Mouse (Mus musculus) bone marrow, adult 2 months (tissue): ENCODE data around the gene Tdrd9. TPM values are rescaled to one million over a fixed set of nuclear protein-coding genes. Genes with fewer than 3 reads are reported as not detected.

ENCODE experiments used
- H3K27ac ChIP-seq: fragments of 200-500 bp; 2 replicates; pipeline ENCODE4 v1.5.1; 2012; ENCODE audit warnings: low read depth, mild to moderate bottlenecking, control low read depth, inconsistent platforms, low read length; ENCODE audit not compliant: control insufficient read depth, poor library complexity, insufficient read depth
- H3K4me1 ChIP-seq: fragments of 200-500 bp; 2 replicates; pipeline ENCODE4 v1.6.1; 2011; ENCODE audit warnings: low read length; ENCODE audit not compliant: control insufficient read depth, insufficient read depth
- H3K4me3 ChIP-seq: fragments of 200-500 bp; replicated peaks from 2 replicates; pipeline ENCODE3; 2011; ENCODE audit warnings: mild to moderate bottlenecking, low read depth, low read length, control low read depth; ENCODE audit not compliant: control insufficient read depth
- CTCF ChIP-seq: fragments of 200-500 bp; IDR thresholded peaks from 2 replicates; pipeline ENCODE4 v1.5.1; 2011; ENCODE audit warnings: low read length, control low read depth; ENCODE audit not compliant: control insufficient read depth, insufficient read depth
- POLR2A ChIP-seq: fragments of 200-500 bp; IDR thresholded peaks from 2 replicates; pipeline ENCODE4 v1.6.1; 2011; ENCODE audit warnings: low read depth, mild to moderate bottlenecking, control low read depth, low read length, borderline replicate concordance; ENCODE audit not compliant: control insufficient read depth
- WGBS: fragments of 180-500 bp; shearing (Covaris S2); methylation state at CpG from one replicate; pipeline ENCODE4 v1.1.7; 2018; 5-methylcytosine and 5-hydroxymethylcytosine counted together
- polyA plus RNA-seq: library from polyadenylated mRNA; stranded (reverse); fragments of >200 nt; gene quantifications from 2 replicates; pipeline ENCODE4 v1.2.4, GENCODE M21; 2011; ENCODE audit warnings: low replicate concordance; ENCODE audit not compliant: missing spikeins, insufficient read depth, insufficient read length

The Tdrd9 gene
- polyA plus RNA-seq, 1 experiment = not detected

- TF ChIP-seq CTCF = no peak
- TF ChIP-seq POLR2A = no peak
- Histone ChIP-seq H3K4me3 (no peak overlapping the region), H3K27ac (no peak overlapping the region), H3K4me1 (no peaks in the 10 kb centered on the region; the same call in 1 of the 2 replicates)
- 39% methylated on average over 6 of the region's 6 CpGs for WGBS
These were observed 6.9 kb downstream of the Tdrd9 start for GRCm38 (mm10) chr12:111978274-111978673.

- WGBS = 60% methylated on average over 6 of the region's 6 CpGs
- no peak for TF ChIP-seq POLR2A
- TF ChIP-seq CTCF = no peak
- H3K4me1 ChIP-seq = no peaks in the 10 kb centered on the region; the same call in 1 of the 2 replicates
These were observed 9.6 kb downstream of the Tdrd9 start, which contains the start of gene Rd3l for GRCm38 (mm10) chr12:111980887-111981367. TSS of gene Rd3l (minus strand) at chr12:111981317.

GRCm38 (mm10) chr12:111981831-111982230, 10.5 kb downstream of the Tdrd9 start:
- H3K4me3 ChIP-seq = no peak overlapping the region
- TF ChIP-seq CTCF = no peak
- no peak for TF ChIP-seq POLR2A
- WGBS = 49% methylated on average over 8 of the region's 8 CpGs
- no peaks in the 10 kb centered on the region; the same call in 1 of the 2 replicates for H3K4me1 ChIP-seq
- no peak overlapping the region for H3K27ac ChIP-seq

More at GRCm38 (mm10) chr12:111980887-111981367, 9.6 kb downstream of the Tdrd9 start, which contains the start of gene Rd3l:
- H3K4me3 ChIP-seq = no peak within 1 kb of the TSS
- no peak within 1 kb of the TSS; the same call in 1 of the 2 replicates for H3K27ac ChIP-seq

GRCm38 (mm10) chr12:111983165-111983564, 11.8 kb downstream of the Tdrd9 start:
- H3K4me1 ChIP-seq = no peaks in the 10 kb centered on the region; the same call in 1 of the 2 replicates
- H3K4me3 ChIP-seq = no peak overlapping the region
- TF ChIP-seq POLR2A (no peak), CTCF (no peak)
- WGBS = 37% methylated on average over 2 of the region's 2 CpGs
- H3K27ac ChIP-seq = no peak overlapping the region

GRCm38 (mm10) chr12:111986756-111987155, 15.4 kb downstream of the Tdrd9 start:
- 57% methylated on average over 9 of the region's 9 CpGs for WGBS

GRCm38 (mm10) chr12:111992626-111993025, 21.3 kb downstream of the Tdrd9 start:
- no peak overlapping the region for H3K4me3 ChIP-seq
- TF ChIP-seq CTCF = no peak
- TF ChIP-seq POLR2A = no peak
- no peak overlapping the region for H3K27ac ChIP-seq
- 91% methylated on average over 5 of the region's 5 CpGs for WGBS
- no peaks in the 10 kb centered on the region for H3K4me1 ChIP-seq

More at GRCm38 (mm10) chr12:111986756-111987155, 15.4 kb downstream of the Tdrd9 start:
- Histone ChIP-seq H3K4me3 (no peak overlapping the region), H3K4me1 (no peaks in the 10 kb centered on the region; the same call in 1 of the 2 replicates), H3K27ac (no peak overlapping the region)
- TF ChIP-seq POLR2A = no peak
- TF ChIP-seq CTCF = no peak

- no peak for TF ChIP-seq CTCF
- TF ChIP-seq POLR2A = no peak
- Histone ChIP-seq H3K4me1 (no peaks in the 10 kb centered on the region), H3K27ac (no peak overlapping the region), H3K4me3 (no peak overlapping the region)
- whole genome bisulfite sequencing = 81% methylated on average over 2 of the region's 2 CpGs
These were observed 23.8 kb downstream of the Tdrd9 start for GRCm38 (mm10) chr12:111995161-111995560.

GRCm38 (mm10) chr12:111999735-112000134, 28.4 kb downstream of the Tdrd9 start:
- WGBS = 88% methylated on average over 7 of the region's 7 CpGs
- Histone ChIP-seq H3K4me1 (no peaks in the 10 kb centered on the region), H3K4me3 (no peak overlapping the region), H3K27ac (no peak overlapping the region)
- no peak for TF ChIP-seq CTCF

GRCm38 (mm10) chr12:112001223-112001622, 29.9 kb downstream of the Tdrd9 start:
- Histone ChIP-seq H3K27ac (no peak overlapping the region), H3K4me1 (no peaks in the 10 kb centered on the region), H3K4me3 (no peak overlapping the region)
- 19% methylated on average over 8 of the region's 8 CpGs for WGBS
- TF ChIP-seq CTCF (peak; percentile 42), POLR2A (no peak)
